Mouse (Mus musculus) thymus, postnatal 0 days (tissue): ENCODE measurements around the gene Igsf21. TPM values are rescaled to one million over a fixed set of nuclear protein-coding genes. Genes with fewer than 3 reads are reported as not detected.

ENCODE experiments used
- DNase-seq: peaks from one replicate; pipeline ENCODE4 v3.0.0-alpha.2; 2015; ENCODE audit warnings: low spot score
- polyA plus RNA-seq: library from polyadenylated mRNA; unstranded; fragments of >200 nt; fragmentation: Nextera tagmentation; extraction: Ambion mirVana; gene quantifications from 2 replicates; pipeline ENCODE4 v1.2.1, GENCODE M21; 2015

Igsf21 gene
- polyA plus RNA-seq, 1 experiment from 2014 or later = 0.39 TPM

DNA sequence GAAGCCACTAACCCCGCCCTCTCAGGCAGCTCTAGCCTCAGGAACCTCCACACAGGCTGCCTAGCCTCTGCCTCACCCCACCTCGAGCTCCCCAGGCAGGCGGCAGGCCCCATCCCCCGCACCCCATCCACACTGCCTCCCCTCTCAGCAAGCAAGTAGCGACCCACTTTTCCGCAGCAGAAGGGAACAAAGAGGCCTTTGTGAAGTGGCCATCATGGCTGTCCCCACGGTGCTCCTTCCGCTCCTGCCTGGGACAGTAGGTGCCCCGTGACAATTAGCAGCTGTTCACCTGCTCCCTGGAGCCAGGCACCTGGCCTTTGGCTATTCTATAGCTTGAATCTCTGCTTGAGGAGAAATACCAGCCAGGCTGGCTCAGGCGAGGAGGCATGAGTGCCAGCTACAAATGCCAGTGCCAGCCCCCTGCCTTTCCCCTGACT, 9.3 kb downstream of the Igsf21 start:
- DNase-seq = no peak

DNA sequence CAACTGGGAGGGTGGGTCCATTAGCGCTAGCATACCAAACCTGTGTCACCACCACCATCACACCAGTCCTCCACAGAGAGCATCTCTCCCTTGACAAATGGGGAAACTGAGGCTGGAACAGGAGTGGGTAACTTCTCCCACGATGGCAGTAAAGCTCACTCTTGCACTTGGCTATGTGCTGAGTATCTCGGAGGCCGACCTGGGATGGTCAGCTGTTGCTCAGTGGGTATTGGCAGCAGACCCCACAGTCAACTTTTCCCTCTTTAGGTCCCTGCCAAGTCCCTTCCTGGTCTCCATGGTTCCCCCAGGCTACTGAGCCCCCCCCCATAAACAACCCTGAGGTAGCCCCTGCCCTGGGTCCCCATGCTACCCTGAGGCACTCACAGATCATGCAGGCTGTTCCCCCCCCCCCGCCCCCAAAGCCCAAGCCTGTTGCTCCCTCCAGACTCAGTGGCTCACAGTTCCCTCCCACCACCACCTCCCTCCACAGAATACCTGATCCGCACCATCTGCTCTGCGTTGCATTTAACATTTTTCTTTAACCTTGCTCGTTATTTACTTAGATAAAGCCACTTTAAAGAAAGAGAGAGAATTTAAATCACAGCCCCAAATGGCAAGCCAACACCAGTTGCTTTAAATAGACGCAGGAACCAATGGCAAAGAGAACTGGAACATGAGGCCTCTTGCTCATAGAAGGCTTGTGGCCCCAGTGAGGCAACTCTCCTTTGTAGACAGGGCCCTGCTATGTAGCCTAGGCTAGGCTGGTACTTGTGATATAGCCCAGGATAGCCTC, 11.0 kb downstream of the Igsf21 start:
- no peak for DNase-seq

DNA sequence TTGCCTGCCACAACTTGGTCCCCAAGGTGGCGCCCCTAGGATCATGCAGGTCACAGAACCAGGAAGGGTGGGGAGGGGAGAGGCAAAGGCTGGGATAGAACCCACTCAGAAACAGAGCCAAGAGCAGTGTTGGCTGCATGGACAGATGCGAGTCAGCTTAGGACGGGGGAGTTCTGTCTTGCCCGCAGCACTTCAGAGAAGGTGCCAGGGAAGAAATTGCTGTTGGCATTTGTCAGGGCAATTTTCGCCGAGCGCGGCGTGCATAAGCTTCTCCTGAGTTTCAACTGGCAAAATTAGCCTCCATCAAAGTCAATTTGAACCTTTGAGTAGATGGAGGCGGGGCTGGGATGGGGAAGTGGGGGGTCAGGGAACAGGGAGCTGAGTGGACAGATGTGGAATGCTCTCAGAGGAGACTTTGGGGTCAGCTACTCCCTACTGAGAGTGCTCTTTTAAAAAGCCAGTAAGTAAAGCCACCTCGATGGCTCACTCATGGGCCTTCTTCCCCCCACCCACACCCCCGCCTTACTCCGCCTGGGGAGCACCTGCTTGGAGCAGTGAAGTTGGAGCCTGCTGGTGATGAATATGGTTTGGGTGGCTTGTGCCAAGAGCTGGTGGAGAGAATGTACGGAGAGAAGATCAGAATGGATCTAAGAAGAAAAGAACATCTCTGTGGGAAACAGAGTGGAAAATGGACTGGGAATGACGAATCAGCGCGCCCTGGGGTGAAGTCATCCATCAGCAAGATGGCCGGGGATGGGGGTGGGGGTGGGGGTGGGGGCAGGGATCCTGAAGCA, 12.0 kb downstream of the Igsf21 start:
- DNase-seq = no peak

DNA sequence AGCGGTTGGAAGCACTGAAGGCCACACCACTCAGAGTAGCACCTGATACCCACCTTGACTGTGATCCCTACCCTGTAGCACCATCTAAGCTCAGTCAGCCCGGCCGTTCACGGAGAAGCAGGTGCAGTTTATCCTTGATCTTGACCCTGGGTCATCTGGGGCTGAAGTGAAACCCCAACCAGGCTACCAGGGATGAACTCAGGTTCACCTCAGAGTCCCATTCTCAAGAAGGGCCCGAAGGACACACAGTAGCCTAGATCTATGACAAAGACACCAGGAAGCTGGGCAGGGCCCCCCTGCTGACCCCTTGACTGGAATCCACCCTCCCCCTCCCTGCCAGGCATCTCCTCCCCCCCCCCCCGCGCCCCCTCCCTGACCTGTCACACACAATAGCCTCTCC, 18.7 kb downstream of the Igsf21 start:
- DNase-seq = no peak

DNA sequence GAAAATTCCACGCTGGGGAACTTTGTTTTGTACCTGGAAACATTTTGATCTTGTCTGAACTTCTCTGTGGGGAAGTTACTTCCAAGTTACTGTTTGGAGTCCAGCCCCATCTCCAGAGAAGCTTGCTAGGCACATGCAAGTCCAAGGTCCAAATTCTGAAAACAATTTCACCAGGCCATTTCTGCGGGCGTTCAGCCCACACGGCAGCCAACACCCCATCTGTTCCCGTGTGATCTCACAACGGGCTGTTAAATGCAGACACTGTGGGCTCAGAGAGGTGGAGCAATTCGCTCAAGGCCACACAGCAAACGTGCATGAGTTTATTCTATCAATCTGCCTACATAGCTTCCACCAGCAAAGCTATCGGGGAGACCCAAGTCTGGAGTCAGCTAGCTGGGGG, 21.4 kb downstream of the Igsf21 start:
- no peak for DNase-seq

DNA sequence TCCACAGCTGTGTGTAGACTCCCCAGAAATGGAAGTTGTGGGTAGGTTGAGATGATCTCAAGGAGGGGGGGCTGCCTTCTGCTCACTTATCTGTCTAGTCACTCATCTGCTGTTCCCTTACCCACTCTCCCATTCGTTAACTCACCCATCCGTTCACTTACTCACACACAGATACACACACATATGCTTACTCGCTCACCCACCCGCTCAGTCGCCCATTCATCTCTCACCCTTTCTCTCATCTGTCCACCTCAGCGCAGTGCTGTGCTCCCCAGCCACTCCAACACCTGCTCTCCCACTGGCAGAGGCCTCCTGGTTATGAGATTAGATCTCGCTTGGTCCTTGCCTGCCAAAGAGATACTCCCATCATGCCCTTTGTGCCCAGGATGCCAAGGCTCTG, 22.1 kb downstream of the Igsf21 start:
- no peak for DNase-seq

DNA sequence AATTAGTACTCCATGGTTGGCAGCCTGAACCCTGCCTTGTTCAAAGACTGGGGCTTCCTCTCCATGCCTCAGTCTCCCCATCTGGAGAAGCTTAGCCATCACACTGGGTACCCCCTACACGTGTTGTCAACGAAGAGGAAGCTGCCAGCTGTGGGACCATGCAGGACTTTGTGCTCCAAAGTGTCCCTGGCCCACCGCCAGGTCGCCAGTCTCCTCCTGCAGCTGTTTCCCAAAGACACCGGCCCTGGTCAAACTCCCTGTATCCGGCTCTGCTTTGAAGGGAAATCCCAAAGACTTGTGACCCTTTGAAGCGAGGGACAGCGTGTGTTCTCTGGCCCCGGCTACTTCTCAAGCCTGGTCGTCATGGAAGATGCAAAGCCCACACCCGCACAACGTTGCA, 23.5 kb downstream of the Igsf21 start:
- DNase-seq = no peak

DNA sequence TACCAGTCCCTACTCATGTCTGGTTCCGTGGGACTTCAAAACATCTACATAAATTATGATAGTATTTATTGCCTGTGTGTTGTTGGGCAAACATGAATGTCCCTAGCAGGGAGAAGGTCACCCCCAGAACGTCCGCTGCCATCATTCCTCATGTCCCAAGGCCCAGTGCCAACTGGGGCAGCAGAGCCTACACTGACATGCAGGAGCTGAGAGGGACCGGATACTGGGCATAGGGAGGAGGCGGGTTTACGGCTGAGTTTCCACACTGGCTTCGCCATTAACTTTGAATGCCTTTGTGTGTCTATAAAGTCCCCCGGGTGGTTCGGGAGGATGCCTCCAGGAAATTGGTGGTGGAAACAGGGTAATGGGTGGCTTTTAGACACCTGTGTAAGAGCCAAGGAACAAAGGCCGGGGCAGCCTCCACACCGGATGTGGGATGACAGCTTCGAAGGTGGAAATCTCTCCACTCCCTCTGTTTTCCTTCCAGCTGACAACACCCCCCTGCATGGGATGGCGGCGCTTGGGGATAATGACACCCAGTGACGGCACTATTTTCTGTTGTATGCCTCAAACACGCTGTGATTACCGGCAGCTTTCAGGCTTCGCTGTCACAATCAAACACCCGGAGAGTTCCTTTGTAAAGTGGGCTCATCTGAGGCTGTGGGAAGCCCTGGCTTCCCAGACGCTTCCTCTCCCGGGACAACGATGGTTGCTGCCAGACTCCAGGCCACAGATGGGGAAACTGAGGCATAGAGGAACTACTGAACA, 26.1 kb downstream of the Igsf21 start:
- no peak for DNase-seq

DNA sequence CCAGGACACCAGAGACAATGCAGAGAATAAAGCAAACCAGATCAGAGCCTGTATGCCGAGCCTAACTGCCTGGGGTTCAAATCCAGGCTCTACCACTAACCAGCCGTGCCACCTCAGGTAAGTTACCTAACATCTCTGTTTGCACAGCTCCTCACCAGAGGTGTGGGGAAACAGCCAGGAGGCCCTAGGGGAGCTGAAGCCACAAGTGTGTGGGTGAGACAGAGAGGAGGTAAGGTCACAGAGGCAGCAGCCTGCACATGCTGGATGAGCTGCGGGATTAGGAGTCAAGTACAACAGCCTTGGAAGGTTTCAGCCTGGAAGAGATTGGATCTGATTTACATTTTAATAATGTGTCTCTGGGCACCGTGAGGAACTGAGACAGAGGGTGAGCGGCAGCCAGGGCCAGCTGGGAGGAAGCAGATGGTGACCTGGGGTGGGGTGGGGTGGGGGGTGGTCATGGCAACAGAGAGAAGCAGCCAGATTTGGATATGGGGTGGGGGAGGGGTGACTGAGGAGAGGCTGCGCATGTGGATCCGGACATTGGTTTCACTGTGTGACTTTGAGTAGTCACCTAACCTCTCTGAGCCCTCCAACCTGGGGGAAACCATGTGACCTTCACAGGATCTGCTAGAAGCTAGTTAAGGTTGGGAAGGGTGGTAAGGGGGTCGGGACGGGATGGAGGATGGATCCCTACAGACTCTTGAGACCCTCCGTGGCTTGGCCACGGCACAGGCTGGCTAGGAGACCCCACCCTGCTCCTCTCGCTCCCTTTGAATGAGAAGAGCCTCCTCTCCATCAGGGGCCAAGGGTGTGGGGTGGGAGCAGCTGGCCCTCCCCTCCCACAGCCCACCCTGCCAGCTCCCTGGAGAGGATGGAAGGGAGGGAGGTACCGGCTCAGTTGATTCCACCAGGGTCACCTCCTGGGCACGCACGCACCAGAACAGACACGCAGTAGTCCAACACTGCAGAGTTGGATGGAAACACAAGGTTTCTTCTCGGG, 27.4 kb downstream of the Igsf21 start:
- no peak for DNase-seq

DNA sequence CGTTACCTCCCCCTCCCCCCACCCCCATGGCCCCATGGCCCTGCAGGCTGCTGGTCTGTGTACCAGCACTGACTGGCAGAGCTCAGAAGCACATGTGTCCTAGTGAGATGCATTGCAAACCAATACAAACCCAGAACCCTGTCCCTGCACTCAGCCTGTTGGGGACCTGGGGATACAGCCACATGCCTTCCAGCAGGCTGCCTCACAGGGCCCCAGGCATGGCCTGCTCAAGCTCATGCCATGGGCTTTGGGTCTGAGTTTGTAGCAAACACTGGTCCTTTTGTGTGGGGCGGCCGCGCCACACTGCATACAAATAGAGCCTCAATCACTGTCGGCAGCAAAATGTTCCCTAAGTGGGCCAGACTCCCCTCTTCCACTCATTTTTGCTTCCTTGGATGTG, 28.2 kb downstream of the Igsf21 start:
- no peak for DNase-seq

DNA sequence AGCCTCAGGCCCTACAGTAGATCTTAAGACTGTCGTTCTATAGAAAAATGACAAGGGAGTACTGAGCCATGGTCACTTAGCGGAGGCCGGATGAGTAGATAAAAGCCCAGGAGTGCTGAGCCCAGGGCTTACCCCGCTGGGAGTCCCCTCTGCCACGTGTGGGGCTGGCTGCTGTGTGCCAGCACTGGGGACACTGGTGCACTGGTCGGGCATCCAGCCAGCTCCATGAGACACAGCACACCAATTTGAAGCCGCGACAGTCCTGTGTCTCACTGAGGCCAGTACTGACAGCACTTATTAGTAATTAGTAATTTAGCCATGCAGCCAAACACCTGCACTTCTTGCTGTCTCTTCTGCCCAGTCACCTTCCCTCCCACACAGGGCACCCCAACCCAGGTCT, 28.6 kb downstream of the Igsf21 start:
- DNase-seq = no peak

DNA sequence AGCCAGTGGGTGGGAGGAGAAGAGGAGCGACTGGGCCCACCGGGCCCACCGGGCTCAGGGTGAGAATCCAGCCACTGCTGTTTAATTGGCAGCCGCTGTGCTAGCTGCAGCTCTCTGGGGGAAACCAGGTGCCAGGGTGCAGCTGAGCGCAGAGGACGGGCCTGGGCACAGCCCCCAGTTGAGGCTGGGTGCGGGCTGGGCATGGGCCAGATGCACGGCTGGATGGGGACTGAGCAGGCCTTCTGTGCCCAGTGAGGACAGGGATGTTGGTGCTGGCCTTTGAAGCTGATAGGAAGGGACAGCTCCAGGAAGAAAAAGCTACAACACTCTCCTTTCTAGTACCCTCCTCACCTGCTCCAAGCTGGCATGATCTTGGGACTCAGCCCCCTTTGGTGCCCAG, 30.5 kb downstream of the Igsf21 start:
- no peak for DNase-seq

DNA sequence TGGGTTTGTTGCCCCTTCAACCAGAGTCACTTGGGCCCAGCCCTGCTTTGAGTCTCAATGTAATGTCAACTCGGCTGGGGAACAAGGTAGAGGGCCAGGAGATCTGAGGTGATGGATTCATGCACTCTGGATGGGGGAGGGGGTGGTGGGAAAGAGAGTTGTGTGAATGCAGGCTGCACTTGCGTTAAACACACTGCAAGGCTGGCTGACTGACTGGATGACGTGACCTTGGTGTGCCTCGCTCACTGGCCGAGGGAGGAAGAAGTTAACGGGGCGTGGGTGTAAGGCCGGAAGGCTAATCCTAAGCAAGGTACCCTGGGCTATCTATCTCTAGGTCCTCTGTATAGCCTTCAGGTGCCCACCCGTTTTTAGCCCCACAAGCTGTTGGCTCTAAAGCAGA, 31.4 kb downstream of the Igsf21 start:
- no peak for DNase-seq

DNA sequence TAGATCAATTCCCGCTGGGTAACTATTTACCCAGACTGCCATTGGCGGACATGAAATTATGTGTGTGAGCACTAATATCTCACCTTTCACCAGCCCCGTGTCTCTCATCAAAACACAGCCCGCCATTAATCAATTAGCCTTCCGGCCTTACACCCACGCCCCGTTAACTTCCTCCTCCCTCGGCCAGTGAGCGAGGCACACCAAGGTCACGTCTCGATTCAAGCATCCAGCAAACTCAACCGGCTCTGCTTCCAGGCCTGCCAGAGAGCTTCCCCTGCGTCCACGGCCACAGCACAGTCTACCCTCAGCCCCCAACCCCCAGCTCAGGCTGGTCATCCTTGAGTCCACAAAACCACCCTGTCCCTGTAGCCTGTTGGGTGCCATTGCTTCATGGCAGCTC, 32.2 kb downstream of the Igsf21 start:
- DNase-seq = no peak

DNA sequence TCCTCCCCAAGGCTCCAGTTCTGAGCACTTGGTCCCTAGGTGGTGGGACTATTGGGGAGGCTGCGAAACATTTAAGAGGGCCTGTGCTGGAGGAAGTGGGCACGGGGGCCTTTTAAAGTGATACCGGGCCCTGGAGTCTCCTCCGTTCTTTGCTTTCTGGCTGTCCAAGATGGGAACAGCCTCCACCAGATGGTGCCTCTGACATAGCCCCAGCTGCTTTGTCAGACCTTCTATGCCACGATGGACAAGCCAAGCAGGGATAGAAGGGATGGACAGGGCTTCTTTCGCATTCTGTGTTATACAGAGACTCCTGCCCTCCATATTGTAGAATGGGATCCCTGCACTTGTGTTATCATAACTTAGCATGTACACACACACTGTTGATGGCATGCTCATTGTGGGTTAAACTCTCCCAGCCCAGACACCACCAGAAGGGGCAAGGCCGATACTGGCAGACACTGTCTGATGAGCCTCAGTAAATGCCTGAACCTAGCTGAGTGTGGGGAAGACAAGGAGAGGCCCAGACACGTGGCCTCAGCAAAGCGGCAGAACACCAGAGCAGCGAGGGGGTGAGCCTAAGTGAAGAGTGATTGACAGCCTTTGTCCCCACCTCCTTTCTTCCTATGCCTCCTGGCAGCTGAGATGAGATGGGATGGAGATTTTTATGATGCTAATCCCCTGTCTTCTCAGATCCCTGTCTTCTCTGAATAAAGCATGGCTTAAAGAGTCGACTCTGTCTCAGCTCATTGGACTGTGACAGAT, 36.3 kb downstream of the Igsf21 start:
- no peak for DNase-seq

DNA sequence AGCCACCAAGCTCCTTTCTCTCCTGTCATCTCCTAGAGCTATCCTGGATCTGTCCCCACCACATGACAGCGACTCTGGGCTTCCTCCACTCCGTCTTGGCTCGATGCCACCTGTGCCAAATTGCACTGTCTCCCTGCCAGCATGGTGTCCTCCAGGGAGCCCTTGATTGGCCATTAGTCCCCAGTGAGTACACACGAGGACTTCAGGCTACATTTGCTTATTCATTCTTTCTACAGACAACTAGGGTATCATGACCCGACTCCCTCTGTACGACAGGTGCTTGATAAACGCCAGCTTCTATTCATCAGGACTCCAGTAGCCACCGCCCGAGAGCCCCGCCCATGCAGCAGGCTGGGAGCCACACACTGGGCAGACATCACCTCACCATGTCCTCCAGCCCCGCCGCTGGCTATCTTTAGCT, 40.8 kb downstream of the Igsf21 start:
- no peak for DNase-seq

DNA sequence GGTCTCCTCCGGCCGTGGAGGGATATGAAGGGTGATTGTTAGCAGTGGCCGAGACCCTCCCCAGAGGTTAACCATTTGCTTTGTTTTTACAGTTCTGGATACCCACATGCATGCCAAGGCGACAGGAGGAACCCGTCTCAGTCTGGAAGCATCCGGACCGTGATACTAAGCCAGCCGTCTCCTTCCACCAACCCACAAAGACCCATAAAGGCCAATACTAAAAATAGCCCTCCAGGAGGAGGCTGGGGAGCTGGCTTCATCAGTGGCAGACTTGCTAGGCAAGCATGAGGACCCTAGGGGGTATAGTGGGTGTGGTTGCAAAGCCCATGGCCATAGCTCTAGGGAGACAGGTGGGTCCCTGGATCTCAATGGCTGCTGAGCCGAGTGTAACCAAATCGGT, 41.8 kb downstream of the Igsf21 start:
- DNase-seq = no peak

DNA sequence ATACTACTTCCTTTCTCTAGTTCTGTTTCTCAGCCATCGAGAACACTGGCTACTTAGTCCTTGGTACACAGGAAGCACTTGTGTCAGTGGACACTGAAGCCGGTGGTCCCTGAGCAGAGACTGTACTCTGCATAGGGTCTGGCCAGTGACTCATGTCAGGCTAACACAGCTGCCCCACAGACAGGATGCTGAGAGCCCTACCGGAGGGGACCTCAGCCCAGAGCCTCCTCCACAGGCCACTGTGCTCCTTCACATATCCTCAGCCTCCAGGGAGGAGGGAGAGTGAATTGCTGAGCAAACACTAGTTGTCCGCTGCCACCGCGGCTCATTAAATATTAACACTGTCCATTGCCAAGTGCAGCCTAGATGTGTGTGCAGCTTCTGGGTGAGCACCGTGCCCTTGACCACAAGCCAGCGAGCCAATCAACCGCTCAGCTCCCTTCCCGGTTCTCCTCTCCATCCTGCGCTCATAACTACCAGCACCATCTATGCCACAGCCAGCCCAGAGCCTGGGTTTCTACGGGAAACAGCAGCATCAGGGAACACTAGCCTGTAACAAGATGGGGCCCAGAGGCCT, 42.8 kb downstream of the Igsf21 start:
- no peak for DNase-seq

DNA sequence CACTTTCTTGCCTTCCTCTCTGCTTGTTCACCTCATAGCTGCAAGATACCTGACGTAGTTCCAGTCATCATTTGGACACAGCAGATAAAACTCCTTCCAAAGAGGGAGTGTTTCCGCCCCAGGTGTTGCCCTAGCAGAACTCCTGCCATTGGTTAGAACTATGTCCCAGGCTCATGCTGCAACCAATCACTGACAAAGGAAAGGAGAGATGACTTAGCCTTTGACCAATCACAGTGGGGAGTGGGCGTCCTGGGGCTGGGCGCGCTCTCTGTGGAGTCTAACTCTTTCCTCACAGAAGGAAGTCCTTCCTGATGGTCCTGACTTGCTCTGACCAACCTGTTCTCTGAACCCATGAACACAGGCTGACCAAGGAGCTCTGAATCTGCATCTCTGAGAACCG, 44.4 kb downstream of the Igsf21 start:
- DNase-seq = no peak

DNA sequence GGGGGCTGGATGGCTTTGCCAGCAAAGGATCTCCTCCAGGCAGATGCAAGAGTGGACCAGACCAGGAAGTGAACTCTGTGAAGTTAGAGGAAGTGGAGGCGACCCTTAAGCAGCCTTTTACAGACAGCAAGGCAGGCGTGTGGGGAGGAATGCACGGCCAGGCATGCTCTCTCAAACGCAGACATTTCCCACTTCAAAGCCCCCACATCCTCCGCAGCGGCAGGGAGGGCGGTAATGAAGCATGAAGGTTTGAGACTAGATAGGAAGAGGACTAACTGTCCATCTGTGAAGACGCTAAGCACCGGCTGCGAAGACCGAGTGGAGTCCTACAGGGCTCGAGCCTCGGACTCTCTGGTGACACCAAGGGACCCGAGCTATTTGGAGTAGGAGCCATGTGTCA, 46.3 kb downstream of the Igsf21 start:
- no peak for DNase-seq
